Mouse (Mus musculus) lung, embryonic 16.5 days (tissue): ENCODE measurements around the gene Wfdc5. TPM values are rescaled to one million over a fixed set of nuclear protein-coding genes. Genes with fewer than 3 reads are reported as not detected.

Experiments used
- ATAC-seq: fragments of 200-750 bp; cut with Nextera tagmentation; 2 replicates; pipeline ENCODE4 v1.8.0; 2017; ENCODE audit warnings: low read depth, mild to moderate bottlenecking, moderate library complexity
- H3K27ac ChIP-seq: fragments of 300-500 bp; sonication (generic); 2 replicates; pipeline ENCODE4 v1.5.1; 2014; ENCODE audit warnings: mild to moderate bottlenecking, control low read depth, low read length
- H3K27me3 ChIP-seq: fragments of 300-500 bp; sonication (generic); 2 replicates; pipeline ENCODE4 v1.6.1; 2014; ENCODE audit warnings: low read depth, low read length, mixed read lengths; ENCODE audit not compliant: control insufficient read depth, insufficient read depth
- H3K36me3 ChIP-seq: fragments of 300-500 bp; sonication (generic); 2 replicates; pipeline ENCODE4 v1.6.1; 2014; ENCODE audit warnings: low read length; ENCODE audit not compliant: control insufficient read depth, insufficient read depth
- H3K4me1 ChIP-seq: fragments of 300-500 bp; sonication (generic); replicated peaks from 2 replicates; pipeline ENCODE4 v1.6.1; 2014; ENCODE audit warnings: low read length, mixed read lengths; ENCODE audit not compliant: control insufficient read depth, insufficient read depth
- H3K4me2 ChIP-seq: fragments of 300-500 bp; sonication (generic); 2 replicates; pipeline ENCODE4 v1.6.1; 2014; ENCODE audit warnings: low read depth, low read length, control low read depth
- H3K4me3 ChIP-seq: fragments of 300-500 bp; sonication (generic); 2 replicates; pipeline ENCODE4 v1.5.1; 2014; ENCODE audit warnings: mild to moderate bottlenecking, low read length, control low read depth
- H3K9ac ChIP-seq: fragments of 300-500 bp; sonication (generic); 2 replicates; pipeline ENCODE4 v1.6.1; 2014; ENCODE audit warnings: low read length, control low read depth
- H3K9me3 ChIP-seq: fragments of 300-500 bp; sonication (generic); 2 replicates; pipeline ENCODE4 v1.6.1; 2016; ENCODE audit warnings: low read length; ENCODE audit not compliant: control insufficient read depth
- WGBS: fragments of 180-500 bp; shearing (Covaris S2); extraction: QIAGEN DNeasy Blood & Tissue Kit; methylation state at CpG from one replicate; pipeline ENCODE4 v1.1.7; 2014; 5-methylcytosine and 5-hydroxymethylcytosine counted together
- polyA plus RNA-seq: library from polyadenylated mRNA; unstranded; fragments of >200 nt; fragmentation: Nextera tagmentation; extraction: Ambion mirVana; gene quantifications from 2 replicates; pipeline ENCODE4 v1.2.1, GENCODE M21; 2015

The Wfdc5 gene
- polyA plus RNA-seq, 1 experiment from 2014 or later: not detected

- Histone ChIP-seq H3K9me3 (no peaks in the 10 kb centered on the region), H3K36me3 (peaks cover 3% of the 10 kb centered on the region; the same call in 1 of the 2 replicates), H3K4me1 (no peaks in the 10 kb centered on the region), H3K4me3 (no peak overlapping the region), H3K27ac (no peak overlapping the region), H3K9ac (no peak overlapping the region), H3K4me2 (no peak overlapping the region), H3K27me3 (no peaks in the 10 kb centered on the region)
- ATAC-seq: no peak
- WGBS: 74% methylated on average over 13 of the region's 13 CpGs
These were observed 56.0 kb downstream of the Wfdc5 start for GRCm38 (mm10) chr2:164126533-164126955.

Other genes with a start within 250 kb of the Wfdc5 start
- gene Ywhab, start 187.8 kb downstream of the Wfdc5 start, polyA plus RNA-seq: 294 and 308 TPM in 2 replicates
- 0.74 and 0.77 TPM in 2 replicates for gene Pabpc1l, start 157.3 kb downstream of the Wfdc5 start, polyA plus RNA-seq
- 22.3 and 31.5 TPM in 2 replicates for gene Stk4, start 112.4 kb downstream of the Wfdc5 start, polyA plus RNA-seq
- 51.3 and 54.2 TPM in 2 replicates for gene Tomm34, start 111.6 kb downstream of the Wfdc5 start, polyA plus RNA-seq
- gene Kcns1, start 11.6 kb downstream of the Wfdc5 start, polyA plus RNA-seq: not detected in 2 replicates
- gene Wfdc12, start 7.9 kb upstream of the Wfdc5 start, polyA plus RNA-seq: 0.34 TPM in 1 of 2 replicates, not detected in the other
- gene Wfdc15a, start 17.4 kb upstream of the Wfdc5 start, polyA plus RNA-seq: not detected in 2 replicates
- 1.1 TPM in 1 of 2 replicates, not detected in the other for gene Wfdc15b, start 38.9 kb upstream of the Wfdc5 start, polyA plus RNA-seq
- gene Svs2, start 55.7 kb upstream of the Wfdc5 start, polyA plus RNA-seq: not detected in 2 replicates
- gene Svs3b, start 73.9 kb upstream of the Wfdc5 start, polyA plus RNA-seq: not detected in 2 replicates
- not detected in 2 replicates for gene Svs4, start 95.7 kb upstream of the Wfdc5 start, polyA plus RNA-seq
- not detected in 2 replicates for gene Svs3a, start 106.5 kb upstream of the Wfdc5 start, polyA plus RNA-seq
- gene Svs6, start 134.0 kb upstream of the Wfdc5 start, polyA plus RNA-seq: not detected in 2 replicates
- not detected in 2 replicates for gene Svs5, start 150.0 kb upstream of the Wfdc5 start, polyA plus RNA-seq
- gene Slpi, start 206.4 kb upstream of the Wfdc5 start, polyA plus RNA-seq: 1.8 and 2.8 TPM in 2 replicates
- 16.8 and 21.9 TPM in 2 replicates for gene Rbpjl, start 220.4 kb upstream of the Wfdc5 start, polyA plus RNA-seq
- 46.8 and 54.9 TPM in 2 replicates for gene Matn4, start 222.4 kb upstream of the Wfdc5 start, polyA plus RNA-seq